Mouse (Mus musculus) MEL (cell line): Measurements from ENCODE around the gene Fam69a.
A peak's percentile ranks its signal among the peaks of the same experiment; 100 is the strongest.

Experiments
- CHD1 ChIP-seq: IDR thresholded peaks from 2 replicates; pipeline ENCODE4 v1.6.1; 2012; ENCODE audit warnings: low read depth, mild to moderate bottlenecking, inconsistent platforms, low read length, improper control_type of control experiment
- CTCF ChIP-seq, 3 experiments: IDR thresholded peaks in 2 of 3; conservative IDR thresholded peaks in 1 of 3; 2 replicates each; pipeline ENCODE4 v1.5.1; 2011 to 2012; ENCODE audit warnings: low read length in 3 of 3, low read depth in 2 of 3, mild to moderate bottlenecking in 2 of 3, improper control_type of control experiment in 1 of 3, inconsistent platforms in 1 of 3, mixed read lengths in 1 of 3, moderate library complexity in 1 of 3; ENCODE audit not compliant: control insufficient read depth in 1 of 3, insufficient read depth in 1 of 3, poor library complexity in 1 of 3, severe bottlenecking in 1 of 3
- EP300 ChIP-seq, 2 experiments: IDR thresholded peaks; 2 replicates each; pipeline ENCODE4 v1.6.1; 2011; ENCODE audit warnings: improper control_type of control experiment in 2 of 2, low read length in 2 of 2, low read depth in 1 of 2, mild to moderate bottlenecking in 1 of 2
- HCFC1 ChIP-seq: IDR thresholded peaks from 2 replicates; pipeline ENCODE4 v1.6.1; 2012; ENCODE audit warnings: low read depth, mild to moderate bottlenecking, inconsistent platforms, low read length, improper control_type of control experiment, moderate library complexity
- MAFK ChIP-seq: IDR thresholded peaks from 2 replicates; pipeline ENCODE4 v1.6.1; 2011; ENCODE audit warnings: low read depth, mild to moderate bottlenecking, low read length, improper control_type of control experiment, borderline replicate concordance
- NRF1 ChIP-seq: IDR thresholded peaks from 2 replicates; pipeline ENCODE4 v1.6.1; 2014; ENCODE audit warnings: low read depth, mild to moderate bottlenecking, inconsistent platforms, low read length, improper control_type of control experiment, moderate library complexity; ENCODE audit not compliant: poor library complexity, insufficient read depth, severe bottlenecking
- POLR2A ChIP-seq, 2 experiments: IDR thresholded peaks; 2 replicates each; pipeline ENCODE4 v1.6.1; 2011 to 2012; ENCODE audit warnings: low read length in 2 of 2, mild to moderate bottlenecking in 2 of 2, control low read depth in 1 of 2, improper control_type of control experiment in 1 of 2, low read depth in 1 of 2, moderate library complexity in 1 of 2; ENCODE audit not compliant: control insufficient read depth in 1 of 2, insufficient read depth in 1 of 2, poor library complexity in 1 of 2
- RAD21 ChIP-seq: IDR thresholded peaks from 2 replicates; pipeline ENCODE4 v1.6.1; 2011; ENCODE audit warnings: mild to moderate bottlenecking, low read depth, low read length, improper control_type of control experiment
- SIN3A ChIP-seq: IDR thresholded peaks from 2 replicates; pipeline ENCODE4 v1.6.1; 2012; ENCODE audit warnings: low read length, improper control_type of control experiment, inconsistent platforms
- SMC3 ChIP-seq: IDR thresholded peaks from 2 replicates; pipeline ENCODE4 v1.6.1; 2011; ENCODE audit warnings: low read depth, low read length, improper control_type of control experiment
- ZKSCAN1 ChIP-seq: IDR thresholded peaks from 2 replicates; pipeline ENCODE4 v1.6.1; 2012; ENCODE audit warnings: low read depth, mild to moderate bottlenecking, inconsistent platforms, low read length, improper control_type of control experiment, moderate library complexity

DNA sequence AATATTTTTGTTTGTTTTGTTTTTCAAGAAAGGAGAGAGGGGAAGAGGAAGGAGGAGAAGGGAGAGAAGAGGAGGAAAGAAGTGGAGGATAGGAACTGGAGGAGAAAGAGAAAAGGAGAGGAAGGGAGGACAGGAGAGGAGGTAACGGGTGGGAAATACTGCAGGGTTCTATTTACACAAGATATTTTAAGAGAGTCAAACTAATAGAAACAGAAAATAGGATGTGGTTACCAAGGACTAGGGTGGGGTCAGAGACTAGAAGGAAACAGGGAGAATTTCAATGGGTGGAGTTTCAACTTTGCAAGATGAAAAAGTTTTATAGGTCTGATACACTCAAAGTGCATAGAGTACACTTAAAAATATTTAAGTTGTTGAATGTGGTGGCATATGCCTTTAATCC lies 7.0 kb downstream of the Fam69a start:
- TF ChIP-seq RAD21, result no peak
- TF ChIP-seq MAFK, result no peak
- no peak for TF ChIP-seq SMC3
- TF ChIP-seq POLR2A (IDR thresholded peaks at IDR 0.05; ENCODE audit: control insufficient read depth in 1 of 2, insufficient read depth in 1 of 2, low read depth in 1 of 2, low read length in 2 of 2, poor library complexity in 1 of 2), result no peak
- TF ChIP-seq NRF1, result no peak
- no peak for TF ChIP-seq CTCF (IDR thresholded peaks at IDR 0.05 in 2 of 3, conservative IDR thresholded peaks at IDR 0.05 in 1 of 3; ENCODE audit: control insufficient read depth in 1 of 3, insufficient read depth in 1 of 3, low read depth in 2 of 3, low read length in 3 of 3, poor library complexity in 1 of 3, severe bottlenecking in 1 of 3)
- TF ChIP-seq SIN3A, result peak; percentile 80
- peak; percentile 60 to 66 for TF ChIP-seq EP300 (IDR thresholded peaks at IDR 0.05; ENCODE audit: low read depth in 1 of 2, low read length in 2 of 2)
- no peak for TF ChIP-seq HCFC1
- TF ChIP-seq ZKSCAN1, result no peak
- TF ChIP-seq CHD1, result no peak
